Mouse (Mus musculus): ENCODE data around the gene Tnpo2. TPM values are rescaled to one million over a fixed set of nuclear protein-coding genes. Genes with fewer than 3 reads are reported as not detected.

Tnpo2 gene
- total RNA-seq, 2 experiments from 2014 or later, result 36.4 to 41.0 TPM

DNA sequence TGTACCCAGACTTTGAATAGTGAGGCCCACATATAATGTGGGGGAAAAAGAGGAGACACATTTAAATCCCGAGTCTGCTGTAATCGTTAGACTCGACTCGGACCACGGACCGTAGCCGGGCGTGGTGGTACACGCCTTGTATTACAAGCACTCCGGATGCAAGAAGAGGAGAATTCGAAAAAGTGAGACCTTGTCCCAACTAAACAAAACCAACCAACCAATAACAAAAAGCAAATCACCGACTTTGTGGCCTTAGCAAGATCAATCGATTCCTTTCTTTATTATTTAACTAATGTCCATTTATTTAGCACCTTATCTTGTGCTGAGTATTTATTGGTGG, 9.2 kb upstream of the Tnpo2 start:
- no peak for DNase-seq

DNA sequence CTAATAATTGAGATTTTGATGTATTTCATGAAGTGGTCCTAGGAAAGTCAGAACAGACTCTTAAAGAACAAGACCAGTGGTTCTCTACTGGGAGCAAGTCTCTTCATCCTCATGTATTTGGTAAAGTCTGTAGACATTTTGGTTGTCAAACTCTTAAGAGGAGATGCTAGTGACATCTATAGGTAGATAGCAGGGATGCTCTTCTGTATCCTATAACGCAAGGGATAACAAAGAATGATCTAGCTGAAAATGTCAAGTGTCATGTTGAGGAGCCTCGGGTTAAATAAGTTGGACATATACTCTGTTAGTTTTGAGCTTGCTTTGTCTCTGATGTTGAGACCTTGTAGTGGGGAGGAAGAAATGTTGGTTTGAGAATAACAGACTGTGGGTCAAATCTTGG, 8.8 kb upstream of the Tnpo2 start:
- no peak for DNase-seq

DNA sequence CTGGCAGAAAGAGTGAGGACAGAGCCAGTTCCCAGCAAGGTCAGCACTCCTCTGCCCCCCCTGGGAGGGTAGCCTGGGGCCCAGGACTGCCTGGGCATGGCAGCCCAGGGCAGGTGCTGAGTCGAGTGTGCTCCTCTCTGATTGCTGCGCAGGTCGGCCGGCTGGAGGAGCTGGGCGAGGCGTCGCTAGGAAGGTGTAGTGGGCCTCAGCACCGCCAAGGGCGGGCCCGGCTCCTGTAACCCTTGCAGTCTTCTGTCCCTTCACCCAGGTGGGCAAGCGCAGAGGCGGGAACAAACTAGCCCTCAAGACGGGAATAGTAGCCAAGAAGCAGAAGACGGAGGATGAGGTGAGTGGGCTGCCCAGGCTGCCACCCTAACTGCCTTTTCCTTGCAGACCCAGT, 7.4 kb upstream of the Tnpo2 start:
- no peak for DNase-seq

DNA sequence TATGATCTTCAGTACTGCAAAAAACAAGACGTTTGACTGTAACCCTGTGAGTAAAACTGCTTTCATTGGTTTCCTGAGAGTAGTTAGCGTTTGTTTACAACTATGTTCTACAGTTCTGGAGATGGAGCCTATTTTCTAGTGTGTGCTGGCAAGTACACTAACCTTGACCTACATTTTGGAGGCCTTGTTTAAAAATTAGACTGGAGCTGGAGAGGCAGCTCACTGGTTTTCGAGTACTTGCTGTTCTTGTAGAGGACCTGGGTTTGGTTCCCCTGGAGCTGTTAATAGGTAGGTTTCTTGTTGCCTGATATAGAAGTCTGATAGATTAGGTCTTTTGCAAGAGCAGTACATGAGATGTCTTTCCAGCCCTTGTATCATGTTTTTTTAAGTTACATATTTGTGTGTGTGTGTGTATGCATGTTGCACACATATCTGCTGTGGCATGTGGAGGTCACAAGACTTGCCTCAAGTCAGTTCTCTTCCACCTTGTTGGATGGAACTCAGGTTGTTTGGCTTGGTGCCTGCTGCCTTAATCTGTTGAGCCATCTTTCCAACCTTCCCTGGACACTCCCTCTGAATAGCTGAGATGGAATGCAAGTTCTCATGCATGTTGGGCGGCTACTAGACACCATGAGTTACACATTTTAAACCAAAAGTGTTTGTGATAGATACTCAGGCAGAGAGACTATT, 3.9 kb upstream of the Tnpo2 start:
- no peak for DNase-seq

DNA sequence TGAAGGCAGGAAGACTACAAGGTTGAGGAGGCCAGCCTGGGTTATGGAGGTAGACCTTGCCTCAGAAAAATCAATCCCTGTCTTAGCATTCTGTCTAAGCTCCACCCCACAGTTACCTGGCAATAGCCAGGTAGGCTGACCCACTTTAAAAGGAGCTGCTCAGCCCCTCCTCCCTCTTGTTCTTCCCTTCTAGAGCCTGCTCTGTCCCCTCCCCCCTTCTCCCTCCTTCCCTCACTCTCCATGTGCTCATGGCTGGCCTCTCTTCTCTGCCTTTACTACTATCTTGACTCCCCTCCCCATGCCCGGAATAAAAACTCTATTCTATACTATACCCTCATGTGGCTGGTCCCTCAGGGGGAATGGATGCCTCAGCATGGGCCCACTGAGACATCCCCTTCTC, 2.8 kb upstream of the Tnpo2 start:
- DNase-seq, result no peak

DNA sequence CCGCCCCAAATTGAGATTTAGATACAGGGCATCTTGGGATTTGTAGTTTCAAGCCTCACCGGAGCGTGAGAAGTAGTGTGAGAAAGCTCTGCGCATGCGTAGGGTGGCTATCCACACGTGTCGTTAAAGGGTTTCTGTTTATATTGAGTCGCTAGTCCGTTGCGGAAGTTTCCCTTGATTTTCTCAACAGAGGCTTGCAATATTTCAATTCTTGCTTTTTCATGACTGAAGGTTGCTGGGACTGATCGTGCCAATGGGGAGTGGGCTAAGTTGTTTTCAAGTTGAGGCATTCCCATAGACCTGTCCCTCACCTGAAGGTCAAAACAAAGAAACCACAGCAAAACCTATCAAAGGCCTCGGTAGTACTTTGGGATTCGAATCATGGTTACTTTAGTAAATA, 2.0 kb upstream of the Tnpo2 start:
- DNase-seq, result peak; percentile 80

DNA sequence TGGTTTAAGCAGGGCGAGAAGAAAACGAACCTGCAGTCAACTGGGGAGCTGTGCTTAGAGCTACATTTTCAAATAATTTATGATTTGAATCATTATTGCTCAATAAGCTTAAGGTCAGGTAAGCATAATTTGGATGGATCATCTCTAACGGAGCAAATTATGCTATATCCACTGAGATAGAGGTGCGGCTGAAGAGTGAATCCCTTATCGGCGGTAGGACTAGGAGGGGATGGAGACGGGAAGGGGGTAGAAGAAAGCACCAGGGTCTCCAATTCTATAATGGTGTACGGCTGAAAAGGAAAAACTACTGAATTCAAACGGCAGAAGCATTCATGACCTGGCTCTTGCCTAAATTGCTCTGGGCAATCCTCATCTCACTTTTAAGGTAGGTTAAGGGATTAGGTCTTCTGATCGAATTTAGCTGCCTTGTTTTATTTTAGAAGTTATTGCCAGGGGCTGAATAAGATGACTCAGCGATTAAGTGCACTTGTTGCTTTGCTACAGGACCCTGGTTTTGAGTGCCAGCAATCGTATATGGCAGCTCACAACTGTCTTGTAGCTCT, 1.5 kb upstream of the Tnpo2 start:
- no peak for DNase-seq

DNA sequence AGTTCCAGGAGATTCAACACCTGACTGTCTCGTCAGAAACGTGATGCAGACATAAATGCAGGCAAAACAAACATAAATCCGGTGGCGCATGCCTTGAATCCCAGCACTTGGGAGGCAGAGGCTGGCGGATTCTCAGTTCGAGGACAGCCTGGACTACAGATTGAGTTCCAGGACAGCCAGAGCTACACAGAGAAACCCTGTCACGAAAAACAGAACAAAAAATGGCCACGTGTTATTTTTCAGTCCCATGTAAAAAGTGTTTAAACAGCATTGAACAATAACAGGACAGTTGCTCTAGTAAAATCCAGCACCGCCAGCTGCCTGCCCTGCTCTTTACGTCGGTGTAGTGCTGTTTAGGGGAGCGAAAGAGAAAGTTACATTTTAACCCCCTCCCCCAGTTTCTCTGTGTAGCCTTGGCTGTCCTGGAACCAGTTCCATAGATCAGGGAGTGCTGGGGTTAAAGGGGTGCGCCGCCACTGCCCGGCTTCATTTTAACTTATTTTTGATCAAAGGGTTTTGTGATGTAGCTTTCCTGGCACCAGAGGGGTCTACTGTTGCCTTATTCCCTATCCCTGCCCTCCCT, 896 bp upstream of the Tnpo2 start:
- no peak for DNase-seq

DNA sequence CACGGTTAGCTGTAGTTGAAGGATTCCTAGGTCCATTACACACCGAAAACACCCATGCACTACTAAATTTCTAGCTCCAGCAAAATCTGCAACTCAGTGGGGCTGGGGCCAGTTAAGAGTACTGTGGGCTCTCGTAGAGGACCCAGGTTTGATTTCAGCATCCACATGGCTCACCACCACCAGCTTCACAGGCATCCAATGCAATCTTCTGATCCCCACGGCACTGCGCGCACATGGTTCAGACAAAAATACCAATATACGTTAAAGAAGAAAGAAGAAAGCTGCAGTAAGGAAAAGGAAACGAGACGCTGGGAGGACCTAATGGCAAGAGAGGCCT, 366 bp upstream of the Tnpo2 start:
- DNase-seq, result no peak

DNA sequence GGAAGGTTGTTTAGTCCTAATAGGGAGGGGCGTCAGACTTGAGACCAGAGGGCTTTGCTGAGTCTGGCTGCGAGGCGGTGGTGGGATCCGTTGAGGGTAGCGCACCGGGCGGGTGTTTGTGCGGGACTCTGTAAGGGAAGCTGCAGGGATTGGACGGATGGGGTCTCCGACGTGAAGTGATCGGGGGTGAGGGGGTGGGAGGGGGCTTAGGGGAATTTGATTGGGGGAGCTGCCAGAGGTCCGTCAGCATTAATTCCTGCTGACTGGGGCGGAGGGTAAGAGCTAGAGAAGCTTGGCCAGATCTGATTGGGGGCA, 608 bp downstream of the Tnpo2 start:
- no peak for DNase-seq

DNA sequence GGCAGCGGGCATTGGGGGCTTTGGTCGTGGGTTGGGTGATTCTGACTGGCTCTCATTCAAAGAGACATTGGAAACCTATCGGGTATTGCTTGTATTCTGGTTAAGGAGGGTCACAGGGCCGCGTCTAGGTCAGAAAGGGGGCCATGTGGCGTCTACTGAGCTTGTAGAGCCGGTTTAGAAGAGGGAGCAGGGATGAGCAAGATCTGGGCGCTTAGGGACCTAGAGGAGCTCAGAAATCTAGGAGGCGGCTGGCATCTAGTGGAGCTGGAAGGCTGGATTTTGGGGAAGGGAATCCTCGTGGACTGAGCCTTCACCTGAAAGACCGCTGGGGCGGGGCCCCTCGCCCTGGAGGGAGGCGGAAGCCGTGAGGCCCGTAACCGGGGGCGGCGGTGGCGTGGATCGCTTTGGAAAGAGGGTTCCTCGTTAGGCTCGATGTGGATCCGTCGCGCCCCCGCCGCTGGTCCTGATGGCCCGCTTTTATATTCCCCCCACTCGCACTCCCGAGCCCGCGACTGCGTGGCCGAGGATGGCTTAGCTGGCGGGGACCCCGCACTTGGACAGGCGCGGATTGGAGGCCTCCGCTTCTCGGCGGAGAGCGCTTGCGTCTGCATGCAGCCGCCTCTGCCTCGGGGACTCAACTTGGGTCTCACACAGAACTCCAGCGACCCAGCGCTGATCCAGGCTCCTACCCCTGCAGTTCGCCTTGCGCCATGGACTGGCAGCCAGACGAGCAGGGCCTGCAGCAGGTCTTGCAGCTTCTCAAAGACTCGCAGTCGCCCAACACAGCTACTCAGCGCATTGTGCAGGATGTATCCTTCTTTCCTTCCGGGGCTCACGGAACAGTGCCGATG, 1.2 kb downstream of the Tnpo2 start:
- DNase-seq, result peak; percentile 59

DNA sequence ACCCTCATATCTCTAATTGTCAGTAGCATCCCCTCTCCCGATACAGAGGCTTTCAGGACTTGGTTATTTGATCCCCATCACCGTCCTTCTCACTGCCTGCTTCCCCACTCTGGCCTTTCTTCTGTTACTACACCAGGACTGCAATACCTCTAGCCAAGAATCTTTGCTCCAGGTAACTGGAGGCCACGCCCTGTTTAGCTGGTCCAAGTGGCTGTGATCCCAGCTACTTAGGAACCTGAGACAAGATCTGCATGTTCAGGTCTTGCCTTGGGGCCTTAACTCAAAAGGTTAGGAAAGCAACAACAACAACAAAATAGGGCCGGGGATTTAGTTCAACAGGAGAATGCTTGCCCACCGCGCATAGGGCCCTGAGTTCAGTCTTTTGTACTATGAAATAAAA, 6.9 kb downstream of the Tnpo2 start:
- no peak for DNase-seq

DNA sequence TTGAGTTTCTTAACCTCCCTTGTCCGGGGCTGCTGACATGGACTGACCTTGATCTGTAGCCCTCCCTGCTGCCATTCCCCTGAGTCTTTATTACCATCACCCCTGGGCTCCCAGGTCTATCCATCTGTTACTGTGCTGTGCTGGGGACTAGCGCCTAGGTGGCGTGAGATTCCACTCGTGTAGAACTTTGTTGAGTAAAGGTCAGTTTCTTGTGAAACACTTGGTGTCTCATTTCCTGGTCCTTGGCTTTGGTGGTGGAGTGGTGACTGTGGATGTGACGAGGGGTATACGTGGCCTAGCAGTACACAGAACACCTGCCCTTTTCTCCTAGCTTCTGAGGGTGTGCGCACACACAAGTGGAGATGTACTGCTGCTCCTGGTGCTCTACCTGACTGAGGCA, 20.7 kb downstream of the Tnpo2 start:
- no peak for DNase-seq

DNA sequence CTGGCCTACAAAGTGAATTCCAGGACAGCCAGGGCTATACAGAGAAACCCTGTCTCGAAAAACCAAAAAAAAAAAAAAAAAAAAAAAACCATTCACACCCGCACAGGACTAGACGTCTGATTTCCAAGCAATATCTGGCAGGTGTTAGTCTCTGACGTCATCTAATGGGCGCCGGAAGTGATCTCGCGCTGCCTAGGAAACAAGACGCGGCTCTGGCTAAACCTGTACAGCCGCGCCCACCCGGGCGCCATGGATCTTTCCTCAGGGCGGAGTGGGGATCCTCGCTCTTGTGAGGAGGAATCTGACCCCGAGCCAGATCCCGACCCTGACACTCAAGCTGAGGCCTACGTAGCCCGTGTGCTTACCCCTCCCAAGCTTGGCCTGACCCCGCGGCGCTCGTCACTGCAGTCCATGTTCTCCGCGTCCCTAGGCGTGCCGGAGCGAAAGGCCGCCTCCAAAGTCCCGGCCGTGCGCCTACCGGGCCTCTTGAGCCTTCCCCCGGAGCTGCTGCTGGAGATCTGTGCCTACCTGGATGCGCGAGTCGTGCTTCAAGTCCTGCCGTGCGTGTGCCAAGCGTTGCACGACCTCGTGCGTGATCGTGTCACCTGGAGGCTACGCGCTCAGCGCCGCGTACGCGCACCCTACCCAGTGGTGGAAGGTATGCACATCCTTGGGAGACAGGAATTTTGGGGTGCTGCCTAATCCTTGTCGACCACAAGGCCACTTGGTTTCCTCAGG, 23.3 kb downstream of the Tnpo2 start, which contains the start of gene Fbxw9:
Gene Fbxw9, plus strand, starts transcription at position 177 of the 738 bp plus-strand sequence.
- peak; percentile 91 for DNase-seq

DNA sequence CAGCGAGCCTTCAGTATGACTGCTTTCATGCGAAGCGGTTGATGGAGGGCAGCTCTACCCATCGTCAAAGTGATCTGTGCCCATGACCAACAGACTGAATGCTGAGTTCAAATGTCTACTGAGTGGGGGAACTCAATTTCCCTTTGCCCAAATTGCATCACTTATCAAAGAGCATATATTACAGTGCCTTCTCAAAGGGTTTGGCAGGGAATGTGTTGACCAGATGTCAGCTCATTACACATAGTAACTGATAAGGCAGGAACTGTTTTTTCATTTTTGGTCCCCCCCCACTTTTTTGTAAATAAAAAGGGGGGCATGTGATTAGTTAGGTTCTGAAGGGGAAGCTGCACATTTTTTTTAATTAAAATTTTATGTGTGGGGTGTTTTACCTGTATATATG, 25.9 kb downstream of the Tnpo2 start:
- DNase-seq, result no peak

DNA sequence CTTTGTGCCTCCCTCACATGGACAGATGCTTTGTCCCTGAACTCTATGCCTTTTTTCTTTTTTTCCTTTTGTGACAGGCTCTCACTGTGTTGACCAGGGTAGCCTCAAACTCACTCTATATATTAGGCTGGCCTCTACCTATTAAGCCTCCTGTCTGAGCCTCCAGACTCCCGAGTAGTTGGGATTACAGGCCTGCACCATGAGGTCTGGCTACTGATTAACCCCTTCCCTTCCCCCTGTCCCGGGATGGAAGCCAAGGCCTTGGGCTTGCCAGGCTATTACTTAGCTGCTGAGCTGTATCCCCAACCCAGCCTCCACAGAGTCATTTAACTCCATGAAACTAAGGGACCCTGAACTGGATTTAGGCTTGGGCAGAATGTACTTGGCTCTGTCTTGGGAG, 28.5 kb downstream of the Tnpo2 start:
- no peak for DNase-seq

DNA sequence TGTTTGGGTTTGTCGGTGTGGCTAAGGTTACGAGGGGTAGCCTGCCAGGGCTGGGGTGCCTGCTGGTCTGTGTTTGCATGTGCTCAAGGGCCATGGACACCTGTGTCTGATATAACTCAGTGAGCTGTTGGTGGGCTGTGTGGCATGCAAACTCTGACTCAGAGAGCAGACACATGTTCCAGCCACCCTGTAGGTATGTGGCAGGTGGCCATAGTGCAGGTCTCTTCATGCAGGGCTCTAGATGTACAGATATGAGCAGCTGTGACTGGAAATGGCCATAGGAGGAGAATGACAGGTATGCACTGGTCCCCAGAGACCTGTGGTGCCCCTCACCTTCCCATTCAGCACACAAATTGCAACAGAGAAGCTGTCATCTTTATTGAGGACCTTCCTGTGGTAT, 30.4 kb downstream of the Tnpo2 start:
- no peak for DNase-seq

DNA sequence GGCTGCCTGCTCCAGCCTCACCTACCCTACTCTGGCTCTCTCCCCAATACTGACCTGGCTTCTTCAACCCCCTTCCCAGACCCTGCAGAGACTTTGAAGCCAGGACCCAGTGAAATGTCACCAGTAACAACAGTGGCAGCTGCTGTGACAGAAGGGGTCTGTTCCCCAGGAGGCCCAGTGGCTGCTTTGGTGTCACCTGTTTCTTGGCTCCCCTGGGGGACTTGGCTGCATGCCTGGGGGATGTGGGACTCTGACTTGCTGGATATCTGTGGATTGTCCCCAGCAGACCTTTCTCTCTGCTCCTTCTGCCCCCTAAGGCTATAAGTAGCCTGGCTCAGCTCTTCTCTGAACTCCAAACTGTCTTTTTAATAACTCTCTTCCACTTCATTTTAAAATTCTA, 31.3 kb downstream of the Tnpo2 start, which contains the start of gene Gm5741:
Gene Gm5741, minus strand, starts transcription at position 1 of the 400 bp plus-strand sequence.
- DNase-seq, result no peak

DNA sequence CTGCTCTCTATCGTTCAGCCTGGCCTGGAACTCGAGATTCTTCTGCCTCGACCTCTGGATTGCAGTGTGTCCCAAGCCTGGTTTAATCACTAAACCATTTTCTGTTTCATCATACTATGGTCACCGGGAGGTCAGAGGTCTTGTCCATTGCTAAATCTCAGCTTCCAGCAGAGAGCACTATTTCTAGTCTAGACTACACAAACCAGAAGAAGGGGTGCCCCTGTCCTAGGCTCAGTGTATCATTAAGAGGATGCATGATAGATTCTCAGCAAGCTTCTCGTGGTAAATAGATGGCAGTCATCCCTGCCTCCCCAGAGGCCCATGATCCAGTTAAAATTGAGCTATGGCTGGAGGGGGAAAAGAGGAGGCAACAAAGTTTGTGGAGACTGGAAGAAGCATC, 34.3 kb downstream of the Tnpo2 start:
- no peak for DNase-seq

DNA sequence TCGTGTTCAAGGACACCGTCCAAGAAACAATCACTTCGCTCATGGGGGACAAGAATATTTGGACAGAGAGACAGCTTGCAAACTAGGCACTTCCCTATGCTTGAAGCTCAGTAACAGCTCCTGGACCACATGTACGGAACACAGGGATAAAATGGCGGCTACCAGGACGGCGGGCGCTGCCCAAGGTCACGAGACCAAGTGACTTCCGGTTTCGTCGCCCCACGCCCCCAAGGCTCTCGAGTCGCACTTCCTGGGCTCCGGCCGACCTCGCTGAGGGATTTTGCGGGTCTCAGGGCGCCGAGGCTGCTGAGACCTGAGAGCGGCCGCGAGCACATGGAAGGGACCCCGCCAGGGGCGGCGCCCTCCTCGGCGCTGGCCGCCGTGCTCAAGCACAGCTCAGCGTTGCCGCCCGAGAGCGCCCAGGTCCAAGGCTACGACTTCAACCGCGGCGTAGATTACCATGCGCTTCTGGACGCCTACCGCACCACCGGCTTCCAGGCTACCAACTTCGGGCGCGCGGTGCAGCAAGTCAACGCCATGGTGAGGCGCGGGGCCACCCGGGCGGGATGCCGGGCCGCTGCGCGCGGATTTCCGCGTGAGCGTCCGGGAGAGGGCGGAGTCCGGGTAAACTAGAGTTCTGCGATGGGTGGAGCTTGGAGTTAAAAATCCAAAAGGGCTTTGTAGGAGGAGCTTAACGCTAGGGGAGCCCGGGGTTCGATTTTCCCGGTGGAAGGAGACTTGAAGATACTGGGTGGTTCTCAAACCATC, 35.0 kb downstream of the Tnpo2 start, which contains the start of gene Dhps:
Gene Dhps, plus strand, starts transcription at position 244 of the 768 bp plus-strand sequence.
- peak; percentile 92 for DNase-seq

DNA sequence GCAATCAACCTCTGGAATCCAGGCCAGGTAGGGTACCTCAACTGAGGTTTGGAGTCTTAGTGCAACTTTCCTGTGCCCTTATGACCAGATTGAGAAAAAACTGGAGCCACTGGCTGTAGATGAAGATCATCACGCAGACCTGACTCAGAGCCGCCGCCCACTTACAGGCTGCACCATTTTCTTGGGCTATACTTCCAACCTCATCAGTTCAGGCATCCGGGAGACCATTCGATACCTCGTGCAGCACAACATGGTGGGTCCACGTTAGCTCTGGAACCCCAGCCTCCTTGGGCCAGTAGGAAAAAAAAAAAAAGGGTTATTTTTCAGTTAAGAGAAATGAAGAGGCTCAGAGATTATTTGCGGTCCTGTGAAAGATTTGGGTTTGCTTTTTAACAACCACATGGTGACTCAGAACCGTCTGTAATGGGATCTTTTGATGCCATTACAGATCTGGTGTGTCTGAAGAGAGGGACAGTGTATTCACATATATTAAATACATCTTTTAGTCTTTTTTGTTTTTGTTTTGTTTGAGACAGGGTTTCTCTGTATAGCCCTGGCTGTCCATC, 35.7 kb downstream of the Tnpo2 start:
- DNase-seq, result no peak
